Mouse (Mus musculus): ENCODE measurements around the gene Rps6ka1.

DNA sequence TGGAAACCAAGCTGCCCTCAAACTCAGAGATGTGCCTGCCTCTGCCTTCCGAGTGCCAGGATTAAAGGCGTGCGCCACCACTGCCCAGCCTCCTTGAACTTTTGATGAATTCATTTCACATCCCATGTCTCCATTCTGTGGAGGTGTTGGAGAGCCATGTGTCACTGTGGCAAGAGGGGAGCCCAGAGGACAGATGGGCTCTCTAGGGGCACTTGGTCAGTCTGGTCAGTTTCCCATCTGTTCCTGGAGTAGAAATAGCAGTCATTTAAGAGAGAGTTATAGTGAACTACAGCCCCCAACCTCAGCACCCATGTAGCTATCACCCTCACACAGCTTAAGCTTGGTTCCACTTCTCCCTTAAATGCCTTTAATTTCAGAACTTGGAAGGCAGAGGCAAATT lies 8.4 kb upstream of the Rps6ka1 start:
- no peak for TF ChIP-seq POLR2A (IDR thresholded peaks at IDR 0.05; ENCODE audit: extremely low read depth, insufficient read depth, low read length)
- TF ChIP-seq CTCF (IDR thresholded peaks at IDR 0.05; ENCODE audit: low read depth, low read length): no peak
